Mouse (Mus musculus) urinary bladder, postnatal 36 days (tissue): ENCODE data around the gene Acp5.
"Not testable (repeated sequence)": the region's sequence is repeated elsewhere in the genome, so short reads cannot be mapped to it uniquely, and the experiment has no call there.

Experiments
- DNase-seq, 2 experiments: peaks; one replicate each; pipeline ENCODE4 v3.0.0; 2022; ENCODE audit warnings: low spot score in 2 of 2, mixed read lengths in 1 of 2

Acp5 gene

DNA sequence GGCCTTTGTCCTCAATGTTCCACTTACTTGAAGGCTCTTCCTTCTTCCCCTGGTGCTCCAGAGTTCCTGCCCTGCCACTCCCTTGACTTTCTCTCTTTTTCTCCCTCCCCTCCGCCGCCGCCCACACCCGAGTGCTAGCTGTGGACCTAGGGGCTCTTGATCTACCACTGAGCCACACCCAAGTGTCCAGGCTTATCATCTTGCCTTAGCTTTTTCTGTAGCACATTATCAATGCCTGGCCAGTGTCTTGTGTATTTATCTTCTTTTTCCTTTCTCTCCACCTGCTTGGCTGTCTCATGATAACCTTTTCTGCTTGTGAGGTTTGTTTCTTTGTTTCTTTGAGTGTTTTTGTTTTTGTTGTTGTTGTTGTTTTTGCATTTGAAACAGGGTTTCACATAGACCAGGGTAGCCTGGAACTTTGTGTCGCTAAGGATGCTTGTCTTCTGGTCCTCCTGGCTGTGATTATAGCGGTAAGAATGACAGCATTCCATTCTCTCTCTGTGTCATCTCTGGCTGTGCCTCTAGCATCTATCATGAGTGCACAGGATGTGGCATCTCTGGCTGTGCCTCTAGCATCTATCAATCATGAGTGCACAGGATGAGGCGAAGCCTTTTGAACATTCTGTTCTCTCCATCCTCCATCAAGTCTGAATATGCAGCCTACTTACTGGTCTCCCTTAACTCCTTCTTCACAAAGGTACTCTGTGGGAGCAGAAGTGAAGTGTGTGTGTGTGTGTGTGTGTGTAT lies at the start of gene Acp5:
Gene Acp5, minus strand, starts transcription at position 68 of the 747 bp plus-strand sequence.
- no peak for DNase-seq

DNA sequence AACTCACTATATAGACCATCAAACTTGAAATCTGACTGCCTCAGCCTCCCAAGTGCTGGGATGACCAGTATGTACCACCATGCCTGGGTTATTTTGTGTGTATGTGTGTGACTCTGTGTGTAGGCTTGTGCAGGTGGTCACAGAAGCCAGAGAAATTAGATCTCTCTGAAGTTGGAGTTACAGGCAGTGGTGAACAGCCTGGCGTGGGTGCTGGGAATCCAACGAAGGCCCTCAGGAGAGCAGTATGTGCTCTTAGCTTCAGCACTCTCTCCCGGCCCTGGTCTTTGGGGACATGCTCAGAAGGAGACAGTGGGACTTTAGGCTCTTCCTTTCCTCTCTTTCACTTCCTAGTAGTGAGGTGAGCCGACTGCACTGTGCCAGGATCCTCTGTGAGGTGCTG lies 36.8 kb upstream of the Acp5 start:
- DNase-seq = no peak

DNA sequence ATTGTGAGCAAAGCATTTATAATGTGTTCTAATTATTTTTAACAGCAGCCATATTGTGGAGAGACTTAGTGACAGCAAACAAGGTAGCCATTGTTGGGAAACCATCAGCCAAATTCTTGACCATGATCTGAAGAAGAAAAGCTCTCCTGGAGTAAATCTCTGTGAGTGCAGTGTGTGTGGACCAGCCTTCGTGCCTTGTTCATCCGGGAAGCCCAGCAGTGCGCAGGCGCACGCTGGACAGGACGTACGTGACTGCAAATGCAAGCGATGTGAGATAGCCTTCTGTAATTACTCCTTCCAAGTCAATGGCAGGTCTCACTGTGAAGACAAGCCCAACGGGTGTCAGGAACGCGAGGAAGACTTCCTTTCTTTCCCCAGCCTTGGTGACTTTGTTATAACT lies 33.8 kb upstream of the Acp5 start:
- no peak for DNase-seq

DNA sequence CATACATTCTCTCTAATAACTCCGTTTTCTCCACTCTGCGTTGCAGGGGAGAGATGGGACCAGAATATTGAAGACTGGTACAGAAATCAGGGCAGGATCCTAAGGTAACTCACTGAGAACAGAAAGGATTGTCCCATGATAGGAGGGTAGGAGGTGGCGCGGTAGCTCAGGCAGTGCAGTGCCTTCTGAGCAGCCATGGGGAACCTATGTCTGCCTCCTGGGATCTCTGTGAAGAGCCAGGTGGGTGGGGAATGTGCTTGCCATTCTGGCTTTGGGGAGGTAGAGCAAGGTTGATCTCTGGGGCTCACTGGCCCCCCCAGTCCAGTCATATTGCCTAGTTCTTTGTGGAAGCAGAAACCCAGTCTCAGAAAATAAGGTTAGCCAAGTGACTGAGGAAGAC lies 32.2 kb upstream of the Acp5 start:
- DNase-seq = no peak

DNA sequence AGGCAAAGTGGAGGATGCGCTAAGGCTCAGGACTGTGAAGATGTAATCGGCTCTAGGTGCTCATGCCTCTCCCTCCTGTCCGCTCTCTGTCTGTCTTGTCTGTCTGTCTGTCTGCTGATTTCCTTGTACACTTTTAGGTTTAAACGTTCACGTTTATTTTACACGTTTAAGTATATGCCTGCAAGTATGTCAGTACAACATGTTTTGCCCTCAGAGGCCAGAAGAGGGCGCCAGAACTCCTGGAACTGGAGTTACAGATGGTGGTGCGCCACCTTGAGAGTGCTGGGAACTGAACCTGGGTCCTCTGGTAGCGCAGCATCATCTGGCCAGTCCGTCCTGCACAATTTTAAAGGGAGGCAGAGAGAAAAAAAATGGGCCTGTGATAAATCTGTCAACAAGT lies 31.2 kb upstream of the Acp5 start:
- DNase-seq = no peak

DNA sequence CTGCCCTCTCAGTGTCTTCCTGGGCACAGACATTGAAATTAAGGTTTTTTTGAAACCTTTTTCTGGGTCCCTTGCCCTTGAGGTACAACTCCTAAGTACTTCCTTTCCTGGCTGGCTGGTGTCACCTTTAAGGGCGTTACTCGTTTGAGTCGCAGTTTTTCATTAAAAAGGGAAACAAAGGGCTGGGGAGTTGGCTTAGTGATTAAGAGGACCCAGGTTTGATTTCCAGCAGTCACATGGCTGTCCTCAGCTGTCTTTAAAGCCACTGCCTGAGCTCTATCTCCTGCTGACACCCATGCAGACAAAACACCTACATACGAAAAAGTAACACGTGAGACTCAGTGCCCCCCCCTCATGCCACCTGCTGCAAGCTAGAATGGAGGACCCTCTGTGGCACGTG lies 30.5 kb upstream of the Acp5 start:
- no peak for DNase-seq

DNA sequence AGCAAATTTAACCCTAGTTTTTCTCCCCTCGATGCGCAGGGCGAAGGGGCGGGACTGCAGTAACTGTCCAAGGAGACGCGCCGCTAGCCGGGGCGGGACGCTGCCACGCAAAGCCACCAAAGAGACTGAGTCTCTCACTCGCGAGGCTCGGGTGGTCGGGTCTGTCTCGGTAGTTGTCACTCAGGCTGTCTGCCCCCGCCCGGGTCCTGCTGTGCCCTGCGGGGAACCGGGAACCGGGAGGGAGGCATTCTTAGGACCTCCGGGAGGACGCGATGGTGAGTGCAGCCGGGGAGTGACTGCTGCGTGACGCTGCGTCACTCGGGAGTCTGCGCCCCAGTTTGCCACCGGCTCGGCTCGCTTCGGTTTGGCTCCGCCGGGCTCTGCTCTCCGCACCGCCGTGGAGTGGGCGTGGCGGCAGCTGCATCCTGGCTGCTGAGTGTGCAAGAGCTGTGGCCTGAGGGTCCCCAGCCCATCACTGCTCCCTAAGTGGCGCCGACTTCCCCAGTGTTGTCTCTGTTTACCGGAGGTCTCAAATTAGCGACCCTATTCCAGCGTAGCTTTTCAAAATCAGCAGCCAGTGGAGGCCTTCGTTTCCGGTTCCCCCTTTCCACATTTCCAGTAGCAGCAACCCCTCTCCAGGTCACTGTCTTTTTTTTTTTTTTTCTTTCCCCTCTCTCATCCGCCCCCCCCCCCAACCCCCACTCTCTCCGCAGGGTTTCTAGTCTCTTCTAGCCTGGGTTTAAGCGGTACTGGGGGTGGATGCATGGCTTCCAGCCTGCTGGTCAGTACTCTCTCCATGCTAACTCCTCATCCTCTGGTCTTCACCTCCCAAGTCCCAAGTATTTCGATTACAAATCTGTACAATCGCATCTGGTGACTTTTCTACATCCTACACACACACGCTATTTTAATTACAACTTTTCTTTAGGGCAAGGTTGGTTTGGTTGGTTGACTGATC lies 29.5 kb upstream of the Acp5 start:
- DNase-seq = peak in 1 of 2 experiments; percentile 13

DNA sequence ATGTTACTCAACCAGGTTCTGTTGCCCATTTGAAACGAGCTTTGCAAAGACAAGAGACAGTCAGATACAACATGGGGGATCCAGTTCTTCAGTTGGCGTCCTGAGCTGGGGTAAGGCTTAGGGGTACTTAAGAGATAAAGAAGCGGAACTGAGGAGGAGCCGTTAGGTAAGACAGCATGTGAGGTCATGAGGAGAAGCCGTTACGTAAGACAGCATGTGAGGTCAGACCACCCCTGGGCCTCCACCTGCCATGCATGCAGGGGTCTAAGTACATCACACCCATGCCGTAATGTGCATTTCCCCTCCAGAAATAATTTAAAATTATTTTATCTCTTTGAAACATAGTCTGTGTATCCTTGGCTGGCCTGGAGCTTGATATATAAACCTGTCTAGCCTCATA lies 27.4 kb upstream of the Acp5 start:
- no peak for DNase-seq

DNA sequence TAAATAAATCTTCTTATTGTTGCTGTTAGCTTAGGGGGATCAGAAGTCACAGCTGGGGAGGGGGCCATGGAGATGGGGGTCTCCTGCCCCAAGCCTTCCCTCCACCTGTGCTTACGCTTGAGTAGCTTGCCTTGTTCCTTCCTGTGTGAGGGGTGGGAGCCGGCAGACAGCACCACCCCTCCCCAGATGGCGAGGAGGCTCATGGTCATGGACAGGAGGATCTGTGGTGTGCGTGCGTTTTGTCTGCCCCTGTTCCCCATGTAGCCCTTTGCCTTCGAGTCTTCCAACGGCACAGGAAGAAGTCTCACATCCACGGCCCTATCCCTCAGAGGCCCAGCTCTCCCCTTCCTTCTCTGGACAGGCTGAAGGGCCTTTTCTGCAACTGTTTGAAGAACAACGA lies 26.8 kb upstream of the Acp5 start:
- DNase-seq = no peak

DNA sequence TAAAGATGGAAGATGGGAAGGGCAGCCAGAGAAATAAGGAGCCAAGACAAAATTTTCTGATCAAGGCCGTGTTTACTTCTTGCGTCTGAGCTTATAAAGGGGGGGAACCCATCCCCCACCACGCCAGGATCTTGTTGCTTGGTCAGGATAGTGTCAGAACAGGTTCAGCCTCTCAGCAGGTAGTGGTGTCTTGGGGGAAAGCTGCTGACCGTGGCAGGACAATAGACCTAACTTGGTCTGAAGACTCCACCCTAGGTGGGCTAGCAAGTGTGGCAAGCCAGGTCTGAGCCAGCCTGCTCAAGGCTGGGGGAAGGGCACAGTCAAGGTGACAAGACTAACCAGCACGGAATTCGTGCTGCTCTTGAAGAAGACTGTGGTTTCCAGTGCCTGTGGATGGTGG lies 25.8 kb upstream of the Acp5 start:
- DNase-seq = no peak

DNA sequence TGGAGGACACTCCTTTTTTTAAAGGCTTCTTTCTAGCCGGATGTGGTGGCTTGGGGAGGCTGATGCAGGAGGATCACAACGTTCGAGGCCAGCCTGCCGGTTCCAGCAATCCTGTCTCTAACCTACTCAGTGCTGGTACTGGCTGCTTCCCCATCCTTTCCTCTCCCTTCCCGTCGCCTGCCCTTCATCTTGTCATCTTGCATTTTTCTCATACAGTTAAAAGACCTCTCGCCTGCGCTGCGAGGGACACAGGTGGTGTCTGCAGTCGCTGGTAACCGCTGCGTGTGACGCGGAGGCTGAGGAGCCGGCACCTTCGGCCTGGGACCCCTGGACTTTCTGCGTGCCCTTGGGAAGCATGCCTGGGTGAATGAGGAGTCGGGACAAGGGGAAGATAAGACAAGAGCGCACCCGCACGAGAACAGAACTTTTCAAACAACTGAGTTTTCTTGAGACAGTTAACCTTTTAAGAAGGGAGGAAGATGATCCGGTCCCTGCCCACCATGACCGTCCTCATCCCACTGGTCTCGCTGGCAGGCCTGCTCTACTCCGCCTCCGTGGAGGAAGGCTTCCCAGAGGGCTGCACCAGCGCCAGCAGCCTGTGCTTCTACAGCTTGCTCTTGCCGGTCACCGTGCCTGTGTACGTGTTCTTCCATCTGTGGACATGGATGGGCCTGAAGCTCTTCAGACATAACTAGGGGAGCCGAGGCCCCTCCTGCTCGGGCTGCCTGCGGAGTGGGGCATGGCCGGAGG lies 22.2 kb upstream of the Acp5 start:
- no peak for DNase-seq

DNA sequence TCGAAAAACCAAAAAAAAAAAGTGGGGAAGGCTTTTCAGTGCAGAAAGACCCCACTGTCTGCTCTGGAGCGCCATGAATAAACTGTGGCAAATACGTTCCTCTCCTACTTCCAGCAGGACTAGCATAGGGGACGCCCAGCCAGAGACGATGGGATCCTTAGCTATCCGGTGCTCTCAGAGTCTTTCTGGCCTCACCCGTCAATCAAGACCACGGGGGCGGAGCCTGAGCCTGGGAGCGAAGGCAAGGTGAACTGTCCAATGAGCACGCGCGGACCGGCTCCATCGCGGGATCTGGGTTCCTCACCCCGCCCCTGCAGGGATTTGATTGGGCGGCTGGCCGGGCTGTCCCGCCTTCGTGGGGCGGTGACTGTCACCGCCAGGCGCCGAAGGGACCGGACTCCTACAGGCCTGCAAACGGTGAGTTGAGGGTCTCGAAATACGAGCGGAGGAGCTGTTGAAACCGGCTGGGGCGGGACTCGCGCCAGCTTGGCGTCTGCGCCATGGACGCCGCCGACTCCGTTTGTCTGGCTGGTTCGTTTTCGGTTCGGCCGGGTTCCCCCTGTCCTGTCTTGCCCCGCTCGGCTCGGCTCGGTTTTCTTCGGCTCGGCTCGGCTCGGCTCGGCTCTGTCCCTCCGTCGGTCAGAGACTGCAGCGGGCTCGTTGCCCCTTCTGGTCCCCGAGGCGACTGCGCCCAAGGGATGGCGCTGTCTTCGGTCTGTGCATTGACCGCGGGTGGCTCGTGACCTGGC lies 21.2 kb upstream of the Acp5 start, which contains the start of gene Pigyl:
Gene Pigyl, plus strand, starts transcription at position 350 of the 749 bp plus-strand sequence.
- DNase-seq = peak; percentile 99

DNA sequence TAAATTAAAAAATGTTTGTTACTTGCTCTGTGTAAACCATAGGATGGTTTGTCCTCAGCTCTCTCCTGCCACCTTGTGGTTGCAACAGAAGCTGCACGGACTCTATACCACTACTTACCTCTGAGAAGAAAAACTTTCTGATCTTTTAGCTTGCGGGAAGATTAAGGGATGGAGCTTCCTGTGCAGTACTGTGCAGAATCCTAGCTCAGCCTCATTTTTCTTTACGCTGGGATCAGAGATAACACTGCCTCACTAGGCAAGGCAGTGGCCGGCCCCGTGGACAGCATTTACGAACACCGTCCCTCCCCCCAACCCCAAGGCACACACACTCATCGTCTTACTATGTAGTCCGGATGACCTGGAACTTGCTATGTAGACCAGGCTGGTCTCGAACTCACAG lies 20.1 kb upstream of the Acp5 start:
- DNase-seq = peak; percentile 53 to 61

DNA sequence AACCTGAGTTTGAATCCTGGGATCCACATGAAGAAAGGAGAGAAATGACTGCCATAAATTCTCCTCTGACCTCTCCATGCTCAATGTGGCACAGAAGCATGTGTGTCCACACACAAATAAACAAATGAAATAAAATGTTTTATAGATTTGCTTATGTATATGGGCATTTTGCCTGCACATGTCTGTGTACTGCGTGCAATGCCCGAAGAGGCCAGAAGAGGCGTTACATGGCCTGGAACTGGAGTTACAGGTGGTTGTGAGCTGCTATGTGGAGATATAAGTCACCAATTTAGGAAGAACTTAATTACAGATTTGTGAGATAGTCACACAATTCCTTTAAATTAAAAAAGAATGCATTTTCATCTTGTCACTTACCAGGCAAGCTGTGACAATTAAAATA lies 18.3 kb upstream of the Acp5 start:
- DNase-seq = no peak

DNA sequence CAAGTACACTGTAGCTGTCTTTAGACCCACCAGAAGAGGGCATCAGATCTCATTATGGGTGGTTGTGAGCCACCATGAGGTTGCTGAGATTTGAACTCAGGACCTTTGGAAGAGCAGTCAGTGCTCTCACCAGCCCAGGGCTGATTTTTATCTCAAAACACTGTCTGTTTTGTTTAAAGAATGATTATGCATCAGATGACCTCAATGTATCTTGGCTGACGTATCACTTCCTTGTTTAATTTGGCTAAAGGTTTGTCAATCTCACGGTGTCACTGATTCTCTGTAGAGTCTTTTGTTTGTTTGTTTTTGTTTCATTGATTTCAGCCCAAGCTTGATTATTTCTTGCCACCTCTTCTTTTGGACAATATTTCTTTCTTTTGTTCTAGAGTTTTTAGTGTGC lies 15.4 kb upstream of the Acp5 start:
- no peak for DNase-seq

DNA sequence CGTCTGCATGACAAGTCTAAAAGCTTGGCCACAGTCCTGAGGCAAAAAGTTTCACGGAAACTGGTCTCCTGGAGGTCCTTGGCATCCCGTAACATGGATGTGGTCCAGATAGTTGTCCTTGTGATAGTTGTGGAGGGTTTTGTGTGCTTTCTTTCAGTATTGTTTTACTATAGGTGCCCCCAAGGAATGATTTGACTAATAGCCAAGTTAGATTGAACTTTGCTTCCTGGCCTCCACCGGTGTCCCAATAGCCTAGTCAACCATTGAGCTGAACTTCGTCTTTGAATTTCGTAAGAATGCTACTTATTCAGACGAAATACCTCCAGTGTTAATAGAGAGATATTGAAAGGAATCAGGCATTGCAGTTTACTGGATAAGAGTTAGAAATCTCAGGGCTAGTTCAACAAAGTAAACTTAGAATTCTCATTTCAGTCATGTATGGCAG lies 14.8 kb upstream of the Acp5 start:
- DNase-seq = not testable (repeated sequence)

DNA sequence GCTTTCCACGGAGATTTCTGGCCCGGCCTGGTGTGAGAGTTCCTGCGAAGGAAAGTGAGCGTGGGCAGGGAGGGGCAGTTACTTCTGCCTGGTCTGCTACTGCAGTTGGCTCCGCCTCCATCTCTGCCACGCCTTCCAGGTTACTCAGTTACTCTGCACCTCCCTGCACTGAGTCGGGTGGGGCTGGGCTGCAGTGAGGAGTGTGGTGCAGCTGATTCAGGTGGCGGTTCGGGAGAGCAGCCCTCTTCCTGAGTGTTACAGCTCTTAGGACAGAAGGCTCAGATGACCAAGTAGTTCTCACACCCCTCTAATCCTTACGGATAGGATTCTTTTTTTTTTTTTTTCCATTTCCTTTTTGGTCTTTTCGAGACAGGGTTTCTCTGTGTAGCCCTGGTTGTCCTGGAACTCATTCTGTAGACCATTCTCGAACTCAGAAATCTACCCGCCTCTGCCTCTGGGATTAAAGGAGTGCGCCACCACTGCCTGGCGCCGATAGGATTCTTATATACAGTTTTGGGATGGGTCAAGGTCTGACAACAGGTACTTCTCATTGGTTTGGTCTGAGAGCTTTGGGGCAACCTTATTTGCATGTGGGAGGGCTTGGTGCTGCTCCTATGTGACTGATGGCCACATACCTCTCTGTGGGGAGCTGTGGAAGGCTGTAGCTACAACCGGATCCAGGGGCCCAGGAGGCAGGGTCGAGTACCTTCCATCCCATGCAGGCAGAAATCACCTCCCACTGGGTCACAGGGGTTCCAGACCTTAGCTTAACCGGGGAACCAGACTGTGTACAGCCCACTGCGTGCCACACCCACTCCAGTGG lies 14.1 kb upstream of the Acp5 start:
- DNase-seq = no peak

DNA sequence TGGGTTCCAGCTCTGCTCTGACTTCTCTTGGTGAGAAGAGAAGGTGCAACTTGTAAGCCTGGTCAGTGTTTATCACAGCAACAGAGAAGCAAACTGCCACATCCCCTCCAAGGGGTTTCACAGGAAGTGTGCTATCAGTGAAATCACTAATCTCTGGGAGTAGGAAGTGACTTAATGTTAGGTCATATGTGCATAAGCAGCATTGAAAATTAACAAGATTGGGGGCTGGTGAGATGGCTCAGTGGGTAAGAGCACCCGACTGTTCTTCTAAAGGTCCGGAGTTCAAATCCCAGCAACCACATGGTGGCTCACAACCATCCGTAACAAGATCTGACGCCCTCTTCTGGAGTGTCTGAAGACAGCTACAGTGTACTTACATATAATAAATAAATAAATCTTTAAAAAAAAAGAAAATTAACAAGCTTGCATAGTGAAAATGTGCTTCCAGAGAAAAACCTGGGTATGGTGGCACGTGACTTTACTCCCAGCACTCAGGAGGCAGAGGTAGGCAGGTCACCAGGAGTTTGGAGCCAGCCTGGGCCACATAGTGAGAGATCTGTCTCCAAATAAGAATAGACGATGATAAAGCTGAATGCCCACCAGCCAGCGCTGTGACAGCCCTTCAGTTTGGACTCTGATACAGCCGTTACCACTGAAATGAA lies 8.9 kb upstream of the Acp5 start:
- no peak for DNase-seq

DNA sequence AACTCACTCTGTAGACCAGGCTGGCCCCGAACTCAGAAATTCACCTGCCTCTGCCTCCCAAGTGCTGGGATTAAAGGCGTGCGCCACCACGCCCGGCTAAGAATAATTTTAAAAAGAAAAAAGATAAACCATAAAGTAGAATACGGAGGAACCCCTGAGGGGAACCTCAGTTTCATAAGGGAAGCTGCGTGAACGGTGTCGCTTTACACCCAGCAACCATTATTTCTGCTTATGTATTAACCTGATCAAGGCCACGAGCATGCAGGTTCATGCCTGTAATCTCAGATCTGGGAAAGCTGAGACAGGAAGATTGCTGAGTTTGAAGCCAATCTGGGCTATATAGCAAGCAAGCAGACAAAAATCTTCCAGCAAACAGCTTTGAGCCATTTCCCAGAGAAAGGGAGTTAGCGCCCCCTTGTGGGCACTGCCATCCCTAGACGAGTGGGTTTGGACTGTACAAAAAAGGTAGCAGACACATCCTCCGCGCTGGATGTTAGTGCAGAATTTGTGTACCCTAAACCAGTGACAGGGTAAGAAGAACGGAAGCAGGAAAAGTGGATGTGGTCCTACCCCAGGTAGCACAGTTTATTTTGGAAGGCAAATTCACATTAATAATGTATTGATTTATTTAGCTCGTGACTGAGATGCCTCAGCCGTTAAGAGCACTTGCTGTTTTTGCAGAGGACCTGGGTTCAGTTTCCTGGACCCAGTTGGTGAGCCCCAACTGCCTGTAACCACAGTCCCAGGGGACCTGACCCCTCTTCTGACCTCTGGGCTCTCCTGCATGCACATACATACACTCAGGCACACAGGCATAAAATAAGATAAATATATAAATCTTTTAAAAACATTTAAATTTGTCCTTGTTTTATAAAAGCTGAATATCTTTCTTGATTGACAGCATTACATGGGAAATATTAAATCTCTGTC lies 7.9 kb upstream of the Acp5 start:
- peak; percentile 81 to 87 for DNase-seq
